Mouse (Mus musculus): Measurements from ENCODE around the gene Lrig1. TPM values are rescaled to one million over a fixed set of nuclear protein-coding genes. Genes with fewer than 3 reads are reported as not detected.

The Lrig1 gene
- total RNA-seq, 1 experiment = 19.1 TPM

DNA sequence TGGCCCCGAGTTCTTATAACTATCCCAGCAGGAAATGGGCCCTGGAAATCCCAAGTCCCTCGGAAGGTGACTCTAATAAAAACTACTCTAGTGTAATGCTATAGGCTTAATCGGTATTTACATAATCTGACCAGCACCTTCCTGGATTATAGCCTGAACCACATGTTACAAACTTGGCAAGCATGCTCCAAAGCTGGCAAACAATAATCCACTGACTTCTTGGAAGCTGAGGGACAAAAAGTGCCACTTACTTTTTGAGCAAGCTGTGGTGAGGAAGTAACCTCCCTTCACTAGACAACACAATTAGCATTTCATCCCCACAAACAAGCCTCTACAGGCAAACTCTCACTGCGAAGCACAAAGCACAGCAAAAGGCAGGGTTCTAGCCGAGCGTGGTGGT is 30.6 kb downstream of the Lrig1 start:
- Histone ChIP-seq H3K27ac (ENCODE audit: insufficient read depth, low read depth, low read length, poor library complexity, severe bottlenecking) (no peak overlapping the region), H3K9ac (ENCODE audit: insufficient read depth, low read depth, low read length, poor library complexity, severe bottlenecking) (no peak overlapping the region), H3K36me3 (ENCODE audit: control insufficient read depth, insufficient read depth, low read length, poor library complexity, severe bottlenecking) (no peaks in the 10 kb centered on the region), H3K9me3 (ENCODE audit: control insufficient read depth, insufficient read depth, low read depth, low read length) (no peaks in the 10 kb centered on the region), H3K4me3 (ENCODE audit: insufficient read depth in 1 of 2, low read depth in 1 of 2, low read length in 2 of 2, poor library complexity in 1 of 2, severe bottlenecking in 1 of 2) (no peak overlapping the region), H3K4me1 (ENCODE audit: control insufficient read depth in 2 of 2, insufficient read depth in 2 of 2, low read length in 2 of 2, poor library complexity in 1 of 2) (peaks cover 3 to 6% of the 10 kb centered on the region in 2 experiments; a peak in 3 of 4 replicates)
- TF ChIP-seq CHD2 (IDR thresholded peaks at IDR 0.05; ENCODE audit: low read depth, low read length) (no peak), ZNF384 (IDR thresholded peaks at IDR 0.05; ENCODE audit: low read depth, low read length) (no peak), HCFC1 (IDR thresholded peaks at IDR 0.05; ENCODE audit: borderline replicate concordance, insufficient read depth, low read length) (no peak), ZC3H11A (IDR thresholded peaks at IDR 0.05; ENCODE audit: borderline replicate concordance, low read depth, low read length) (no peak), MAFK (IDR thresholded peaks at IDR 0.05; ENCODE audit: insufficient read depth, low read depth, low read length) (no peak)
- in situ Hi-C loops (cut with MboI; ENCODE audit: low sequenced_read_pairs in 2 of 2, unreplicated experiment in 2 of 2) = no loop called here
- no peak for DNase-seq (ENCODE audit: low read depth, low spot score)

DNA sequence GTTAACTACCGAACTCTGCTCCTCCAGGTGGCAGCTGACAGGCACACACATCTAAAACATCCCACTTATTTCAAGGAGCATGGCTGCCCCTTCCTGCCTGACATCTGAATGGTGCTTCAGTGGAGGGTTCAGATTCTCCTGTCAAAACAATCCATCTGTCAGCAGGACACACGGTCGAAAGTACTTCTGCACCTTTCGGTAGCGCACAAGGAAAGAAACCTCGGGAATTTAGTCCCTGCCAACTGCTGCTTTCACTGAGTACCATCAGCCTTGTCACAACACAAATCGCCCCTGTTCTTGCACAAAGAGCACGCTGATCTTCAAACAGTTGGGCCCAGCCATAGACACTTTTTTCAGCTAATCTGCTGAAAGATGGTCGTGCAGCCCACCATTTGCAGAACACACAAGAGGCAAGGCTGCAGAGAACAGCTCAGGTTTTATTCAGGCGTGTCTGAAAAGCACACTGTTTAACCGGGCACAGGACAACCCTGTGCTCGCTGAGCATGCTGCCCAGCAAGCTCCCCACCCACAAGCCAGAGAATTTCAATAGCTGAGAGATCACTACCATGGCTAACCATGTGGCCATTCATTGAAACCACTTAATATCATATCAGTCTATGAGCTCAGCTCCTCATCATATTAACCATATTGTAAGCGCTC is 31.6 kb downstream of the Lrig1 start:
- Histone ChIP-seq H3K27ac (ENCODE audit: insufficient read depth, low read depth, low read length, poor library complexity, severe bottlenecking) (no peak overlapping the region), H3K9ac (ENCODE audit: insufficient read depth, low read depth, low read length, poor library complexity, severe bottlenecking) (no peak overlapping the region), H3K9me3 (ENCODE audit: control insufficient read depth, insufficient read depth, low read depth, low read length) (no peaks in the 10 kb centered on the region), H3K4me3 (ENCODE audit: insufficient read depth in 1 of 2, low read depth in 1 of 2, low read length in 2 of 2, poor library complexity in 1 of 2, severe bottlenecking in 1 of 2) (no peak overlapping the region), H3K36me3 (ENCODE audit: control insufficient read depth, insufficient read depth, low read length, poor library complexity, severe bottlenecking) (no peaks in the 10 kb centered on the region), H3K4me1 (ENCODE audit: control insufficient read depth in 2 of 2, insufficient read depth in 2 of 2, low read length in 2 of 2, poor library complexity in 1 of 2) (peaks cover 3 to 6% of the 10 kb centered on the region in 2 experiments; a peak in 3 of 4 replicates)
- no peak for DNase-seq (ENCODE audit: low read depth, low spot score)
- no peak for TF ChIP-seq ZC3H11A (IDR thresholded peaks at IDR 0.05; ENCODE audit: borderline replicate concordance, low read depth, low read length)
- no peak for TF ChIP-seq CHD2 (IDR thresholded peaks at IDR 0.05; ENCODE audit: low read depth, low read length)
- no peak for TF ChIP-seq MAFK (IDR thresholded peaks at IDR 0.05; ENCODE audit: insufficient read depth, low read depth, low read length)
- TF ChIP-seq HCFC1 (IDR thresholded peaks at IDR 0.05; ENCODE audit: borderline replicate concordance, insufficient read depth, low read length) = no peak
- no peak for TF ChIP-seq ZNF384 (IDR thresholded peaks at IDR 0.05; ENCODE audit: low read depth, low read length)
- in situ Hi-C loops (cut with MboI; ENCODE audit: low sequenced_read_pairs in 2 of 2, unreplicated experiment in 2 of 2) = no loop called here

DNA sequence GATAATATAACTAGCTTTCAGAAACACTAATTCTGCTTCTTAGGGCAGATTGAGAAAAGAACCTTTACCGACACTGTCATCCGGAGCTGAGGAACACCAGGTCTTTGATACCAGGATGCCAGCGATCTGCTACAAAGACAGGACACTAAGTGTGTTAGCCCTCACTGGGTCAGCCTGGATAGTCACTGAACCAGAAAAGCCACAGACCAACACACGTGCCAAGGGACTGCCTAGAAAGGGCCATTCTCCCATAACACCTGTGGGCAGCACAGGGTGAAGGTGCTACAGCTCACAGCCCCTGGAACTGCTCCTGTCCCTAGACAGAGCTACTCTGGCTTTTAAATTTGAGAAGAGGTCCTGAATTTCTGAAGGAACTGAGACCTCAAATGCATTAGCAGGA is 32.8 kb downstream of the Lrig1 start:
- no peak for DNase-seq (ENCODE audit: low read depth, low spot score)
- no peak overlapping the region for H3K9ac ChIP-seq (ENCODE audit: insufficient read depth, low read depth, low read length, poor library complexity, severe bottlenecking)
- no peaks in the 10 kb centered on the region for H3K36me3 ChIP-seq (ENCODE audit: control insufficient read depth, insufficient read depth, low read length, poor library complexity, severe bottlenecking)
- no peaks in the 10 kb centered on the region for H3K9me3 ChIP-seq (ENCODE audit: control insufficient read depth, insufficient read depth, low read depth, low read length)
- H3K4me1 ChIP-seq (ENCODE audit: control insufficient read depth in 2 of 2, insufficient read depth in 2 of 2, low read length in 2 of 2, poor library complexity in 1 of 2) = peaks cover 3 to 6% of the 10 kb centered on the region in 2 experiments; a peak in 3 of 4 replicates
- no peak overlapping the region for H3K4me3 ChIP-seq (ENCODE audit: insufficient read depth in 1 of 2, low read depth in 1 of 2, low read length in 2 of 2, poor library complexity in 1 of 2, severe bottlenecking in 1 of 2)
- TF ChIP-seq ZC3H11A (IDR thresholded peaks at IDR 0.05; ENCODE audit: borderline replicate concordance, low read depth, low read length) (no peak), CHD2 (IDR thresholded peaks at IDR 0.05; ENCODE audit: low read depth, low read length) (no peak), MAFK (IDR thresholded peaks at IDR 0.05; ENCODE audit: insufficient read depth, low read depth, low read length) (no peak), ZNF384 (IDR thresholded peaks at IDR 0.05; ENCODE audit: low read depth, low read length) (no peak), HCFC1 (IDR thresholded peaks at IDR 0.05; ENCODE audit: borderline replicate concordance, insufficient read depth, low read length) (no peak)
- no peak overlapping the region for H3K27ac ChIP-seq (ENCODE audit: insufficient read depth, low read depth, low read length, poor library complexity, severe bottlenecking)
- in situ Hi-C loops (cut with MboI; ENCODE audit: low sequenced_read_pairs in 2 of 2, unreplicated experiment in 2 of 2) = no loop called here

DNA sequence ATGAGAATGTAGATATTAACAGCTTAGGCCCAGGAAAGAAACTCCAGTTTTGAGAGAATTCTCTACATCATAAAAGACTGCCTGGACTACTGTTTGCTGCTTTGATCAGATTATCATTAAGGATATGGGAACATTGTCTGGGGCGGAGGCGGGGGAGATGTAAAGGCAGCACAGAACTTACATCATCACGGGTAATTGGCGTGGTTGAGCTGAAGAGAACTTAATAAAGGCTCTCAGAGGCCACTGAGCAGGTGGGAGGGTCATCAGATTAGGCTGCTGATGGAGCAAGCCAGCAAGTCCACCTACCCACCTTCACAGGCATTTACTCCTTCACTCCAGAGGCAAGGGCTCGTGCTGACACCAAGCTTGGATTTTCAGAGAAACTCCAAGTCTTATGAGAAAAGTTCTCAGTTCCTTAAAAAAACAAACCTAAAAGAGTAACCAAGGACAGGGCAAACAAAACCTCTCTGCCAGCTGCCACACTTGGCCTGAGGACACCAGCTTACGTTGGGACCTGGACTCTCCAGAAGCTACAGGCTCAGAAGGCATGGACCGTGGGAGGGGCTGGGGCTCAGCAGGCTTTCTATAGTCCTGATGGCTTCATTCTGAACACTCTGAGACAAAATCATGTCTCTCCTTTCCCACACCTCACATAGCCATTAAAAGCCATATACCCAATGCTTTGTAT is 33.4 kb downstream of the Lrig1 start:
- no peak overlapping the region for H3K4me3 ChIP-seq (ENCODE audit: insufficient read depth in 1 of 2, low read depth in 1 of 2, low read length in 2 of 2, poor library complexity in 1 of 2, severe bottlenecking in 1 of 2)
- H3K9me3 ChIP-seq (ENCODE audit: control insufficient read depth, insufficient read depth, low read depth, low read length) = no peaks in the 10 kb centered on the region
- H3K27ac ChIP-seq (ENCODE audit: insufficient read depth, low read depth, low read length, poor library complexity, severe bottlenecking) = no peak overlapping the region
- no peak overlapping the region for H3K9ac ChIP-seq (ENCODE audit: insufficient read depth, low read depth, low read length, poor library complexity, severe bottlenecking)
- TF ChIP-seq MAFK (IDR thresholded peaks at IDR 0.05; ENCODE audit: insufficient read depth, low read depth, low read length) (no peak), ZC3H11A (IDR thresholded peaks at IDR 0.05; ENCODE audit: borderline replicate concordance, low read depth, low read length) (no peak), HCFC1 (IDR thresholded peaks at IDR 0.05; ENCODE audit: borderline replicate concordance, insufficient read depth, low read length) (no peak)
- no peak for DNase-seq (ENCODE audit: low read depth, low spot score)
- H3K36me3 ChIP-seq (ENCODE audit: control insufficient read depth, insufficient read depth, low read length, poor library complexity, severe bottlenecking) = no peaks in the 10 kb centered on the region
- peaks cover 3 to 6% of the 10 kb centered on the region in 2 experiments; a peak in 3 of 4 replicates for H3K4me1 ChIP-seq (ENCODE audit: control insufficient read depth in 2 of 2, insufficient read depth in 2 of 2, low read length in 2 of 2, poor library complexity in 1 of 2)
- in situ Hi-C loops (cut with MboI; ENCODE audit: low sequenced_read_pairs in 2 of 2, unreplicated experiment in 2 of 2) = no loop called here

Data from ES-E14 (cell line).